Mouse (Mus musculus) neural tube, embryonic 15.5 days (tissue): ENCODE measurements at regions not wholly inside any gene's neighbourhood (a gene's known extent, or its start where the extent isn't known, plus 50 kb on each side); places are given as distances from the start of the nearest gene placed in this dataset.
"Not testable (repeated sequence)": the region's sequence is repeated elsewhere in the genome, so short reads cannot be mapped to it uniquely, and the experiment has no call there.

Experiments
- ATAC-seq: fragments of 200-750 bp; cut with Nextera tagmentation; 2 replicates; pipeline ENCODE4 v1.8.0; 2017; ENCODE audit warnings: mild to moderate bottlenecking, moderate TSS enrichment, moderate library complexity; ENCODE audit not compliant: low FRiP score
- H3K27ac ChIP-seq: fragments of 300-500 bp; sonication (generic); replicated peaks from 2 replicates; pipeline ENCODE4 v1.5.1; 2015; ENCODE audit warnings: mild to moderate bottlenecking, inconsistent platforms
- H3K27me3 ChIP-seq: fragments of 300-500 bp; sonication (generic); replicated peaks from 2 replicates; pipeline ENCODE4 v1.6.1; 2015; ENCODE audit warnings: inconsistent platforms
- H3K36me3 ChIP-seq: fragments of 300-500 bp; sonication (generic); 2 replicates; pipeline ENCODE4 v1.6.1; 2015; ENCODE audit warnings: inconsistent platforms
- H3K4me1 ChIP-seq: fragments of 300-500 bp; sonication (generic); 2 replicates; pipeline ENCODE4 v1.6.1; 2015; ENCODE audit warnings: inconsistent platforms
- H3K4me2 ChIP-seq: fragments of 300-500 bp; sonication (generic); 2 replicates; pipeline ENCODE4 v1.6.1; 2015; ENCODE audit warnings: inconsistent platforms, mild to moderate bottlenecking, moderate library complexity
- H3K4me3 ChIP-seq: fragments of 300-500 bp; sonication (generic); replicated peaks from 2 replicates; pipeline ENCODE4 v1.5.1; 2015; ENCODE audit warnings: mild to moderate bottlenecking, inconsistent platforms
- H3K9ac ChIP-seq: fragments of 300-500 bp; sonication (generic); replicated peaks from 2 replicates; pipeline ENCODE4 v1.6.1; 2015; ENCODE audit warnings: mild to moderate bottlenecking, inconsistent platforms
- H3K9me3 ChIP-seq: fragments of 300-500 bp; sonication (generic); replicated peaks from 2 replicates; pipeline ENCODE4 v1.6.1; 2016; ENCODE audit warnings: inconsistent platforms
- WGBS: fragments of 180-500 bp; shearing (Covaris S2); methylation state at CpG from one replicate; pipeline ENCODE4 v1.1.7; 2015; ENCODE audit warnings: mixed read lengths; 5-methylcytosine and 5-hydroxymethylcytosine counted together

DNA sequence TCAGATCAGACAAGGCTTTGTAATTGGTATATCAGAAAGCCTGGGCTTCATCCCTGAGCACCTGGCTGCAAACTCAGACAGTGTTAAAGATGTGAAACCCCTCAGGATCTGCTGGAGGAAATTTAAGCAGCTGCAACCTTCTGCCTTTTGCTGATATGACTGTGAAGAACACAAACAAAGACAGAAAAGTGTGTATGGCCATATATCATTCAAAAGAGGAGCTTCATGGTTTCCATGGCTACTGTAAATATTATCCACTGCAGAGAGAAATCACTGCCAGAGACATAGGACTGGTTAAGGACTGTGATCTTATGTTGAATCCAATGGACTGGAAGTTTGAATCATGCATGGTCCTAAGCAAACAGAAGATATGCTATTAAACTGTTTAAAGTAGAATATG lies 402.6 kb upstream of the Ercc4 start:
- no peak overlapping the region for H3K9ac ChIP-seq
- H3K27ac ChIP-seq, result no peak overlapping the region
- H3K27me3 ChIP-seq, result no peaks in the 10 kb centered on the region
- no peak overlapping the region for H3K4me2 ChIP-seq
- H3K4me1 ChIP-seq, result no peaks in the 10 kb centered on the region
- no peaks in the 10 kb centered on the region for H3K36me3 ChIP-seq
- H3K9me3 ChIP-seq, result no peaks in the 10 kb centered on the region
- no peak overlapping the region for H3K4me3 ChIP-seq
- no peak for ATAC-seq

DNA sequence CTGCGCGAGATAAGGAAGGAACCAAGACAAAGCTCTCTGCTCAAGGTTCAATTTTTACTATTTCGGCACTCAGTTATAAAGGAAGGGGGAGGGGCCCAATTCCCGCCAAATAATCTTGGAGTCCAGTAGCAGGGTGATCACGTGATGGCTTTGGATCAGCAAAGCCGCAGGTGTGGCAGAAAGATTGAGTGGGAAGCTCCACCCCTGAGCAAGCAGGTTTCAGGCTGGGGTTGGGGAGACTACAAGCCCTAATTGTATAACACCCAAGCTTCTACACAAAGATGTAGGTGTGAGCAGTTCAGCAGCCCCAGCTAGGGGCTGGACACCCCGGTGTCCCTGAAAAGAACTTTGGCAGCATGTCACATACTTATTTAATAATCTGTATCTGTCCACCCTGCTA lies 388.1 kb upstream of the Ercc4 start:
- not testable (repeated sequence) for H3K4me3 ChIP-seq, ATAC-seq, H3K27ac ChIP-seq, H3K4me2 ChIP-seq, H3K9ac ChIP-seq, H3K27me3 ChIP-seq, H3K36me3 ChIP-seq, H3K9me3 ChIP-seq, H3K4me1 ChIP-seq
- WGBS, result 82% methylated on average over 6 of the region's 7 CpGs

DNA sequence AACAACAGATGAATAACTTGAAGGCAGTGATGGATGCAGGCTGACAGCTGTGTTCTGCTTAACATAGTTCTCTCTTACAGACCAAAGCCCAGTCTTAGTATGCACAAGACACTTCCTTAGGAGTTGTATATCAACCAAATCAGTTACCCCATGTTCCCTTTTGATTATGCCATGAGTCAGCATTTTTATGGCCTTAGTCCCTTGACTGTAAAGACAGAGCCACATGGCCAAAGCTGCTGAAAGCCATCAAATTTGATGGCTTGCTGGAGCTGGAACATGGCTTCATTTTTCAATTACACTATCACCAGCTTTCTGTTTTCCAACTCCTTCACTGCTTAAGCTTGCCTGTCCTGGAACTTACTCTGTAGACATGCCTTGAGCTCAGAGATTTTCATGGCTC lies 383.4 kb upstream of the Ercc4 start:
- Histone ChIP-seq H3K27ac (no peak overlapping the region), H3K9ac (no peak overlapping the region), H3K4me3 (no peak overlapping the region), H3K4me2 (no peak overlapping the region), H3K36me3 (no peaks in the 10 kb centered on the region), H3K9me3 (no peaks in the 10 kb centered on the region), H3K27me3 (no peaks in the 10 kb centered on the region), H3K4me1 (no peaks in the 10 kb centered on the region)
- ATAC-seq, result no peak

DNA sequence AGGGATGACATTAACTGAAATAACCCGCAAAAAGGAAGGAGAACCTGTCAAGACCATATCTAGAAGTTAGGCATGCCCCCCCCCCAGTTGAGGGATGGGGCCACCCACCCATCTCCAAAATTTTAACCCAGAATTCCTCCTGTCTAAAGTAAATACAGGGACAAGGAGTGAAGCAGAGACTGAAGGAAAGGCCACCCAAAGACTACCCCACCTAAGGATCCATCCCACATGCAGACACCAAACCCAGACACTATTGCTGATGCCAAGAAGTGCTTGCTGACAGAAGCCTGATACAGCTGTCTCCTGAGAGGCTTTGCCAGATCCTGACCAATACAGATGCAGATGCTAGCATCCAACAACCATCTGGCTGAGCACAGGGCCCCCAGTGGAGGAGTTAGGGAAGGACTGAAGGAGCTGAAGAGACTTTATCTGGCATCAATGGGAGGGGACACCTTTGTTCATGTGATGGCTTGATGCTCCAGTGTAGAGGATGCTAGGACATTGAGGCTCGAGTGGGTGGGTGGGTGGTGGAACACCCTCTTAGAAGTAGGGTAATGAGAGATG lies 379.2 kb upstream of the Ercc4 start:
- H3K27me3 ChIP-seq, H3K4me2 ChIP-seq, H3K36me3 ChIP-seq, H3K4me1 ChIP-seq, ATAC-seq, H3K9ac ChIP-seq, H3K27ac ChIP-seq, H3K4me3 ChIP-seq, H3K9me3 ChIP-seq: not testable (repeated sequence)
- WGBS, result 86% methylated on average over 2 of the region's 2 CpGs

DNA sequence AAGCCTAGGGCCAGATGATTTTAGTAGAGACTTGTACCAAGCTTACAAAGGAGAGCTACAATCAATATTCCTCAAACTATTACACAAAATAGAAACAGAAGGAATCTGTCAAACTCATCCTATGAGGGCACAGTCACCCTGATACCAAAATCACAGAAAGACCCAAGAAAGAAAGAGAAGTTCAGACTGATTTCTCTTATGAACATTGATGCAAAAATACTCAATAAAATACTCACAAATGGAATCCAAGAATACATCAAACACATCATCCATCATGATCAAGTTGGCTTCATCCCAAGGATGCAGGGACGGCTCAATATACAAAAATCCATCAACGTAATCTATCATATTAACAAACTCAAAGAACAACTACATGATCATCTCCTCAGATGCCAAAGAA lies 377.9 kb upstream of the Ercc4 start:
- Histone ChIP-seq H3K27ac (no peak overlapping the region), H3K36me3 (no peaks in the 10 kb centered on the region), H3K9ac (no peak overlapping the region), H3K4me2 (no peak overlapping the region), H3K4me1 (no peaks in the 10 kb centered on the region), H3K4me3 (no peak overlapping the region), H3K27me3 (no peaks in the 10 kb centered on the region), H3K9me3 (no peaks in the 10 kb centered on the region)
- no peak for ATAC-seq
- WGBS, result 91% methylated on average over 2 of the region's 2 CpGs

DNA sequence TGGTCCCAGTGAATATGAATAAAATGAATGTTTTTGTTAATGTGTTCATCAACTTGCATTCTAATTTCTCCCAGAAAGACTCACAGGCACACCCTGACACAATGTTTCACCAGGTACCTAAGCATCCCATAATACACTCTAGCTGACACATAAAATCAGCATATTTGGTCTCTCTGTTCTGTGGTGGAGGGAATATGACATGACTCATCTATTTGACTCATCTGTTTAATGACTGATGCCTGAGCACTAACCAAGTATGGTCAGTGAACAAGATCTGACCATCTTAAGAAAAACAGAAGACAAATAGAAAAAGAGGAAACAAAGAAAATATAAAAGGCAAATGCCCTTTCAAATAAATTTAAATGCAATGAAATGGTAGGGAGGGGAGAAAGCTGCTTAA lies 367.0 kb upstream of the Ercc4 start:
- Histone ChIP-seq H3K4me3 (no peak overlapping the region), H3K27ac (no peak overlapping the region), H3K36me3 (no peaks in the 10 kb centered on the region), H3K9ac (no peak overlapping the region), H3K4me2 (no peak overlapping the region), H3K4me1 (no peaks in the 10 kb centered on the region), H3K27me3 (no peaks in the 10 kb centered on the region), H3K9me3 (no peaks in the 10 kb centered on the region)
- no peak for ATAC-seq

DNA sequence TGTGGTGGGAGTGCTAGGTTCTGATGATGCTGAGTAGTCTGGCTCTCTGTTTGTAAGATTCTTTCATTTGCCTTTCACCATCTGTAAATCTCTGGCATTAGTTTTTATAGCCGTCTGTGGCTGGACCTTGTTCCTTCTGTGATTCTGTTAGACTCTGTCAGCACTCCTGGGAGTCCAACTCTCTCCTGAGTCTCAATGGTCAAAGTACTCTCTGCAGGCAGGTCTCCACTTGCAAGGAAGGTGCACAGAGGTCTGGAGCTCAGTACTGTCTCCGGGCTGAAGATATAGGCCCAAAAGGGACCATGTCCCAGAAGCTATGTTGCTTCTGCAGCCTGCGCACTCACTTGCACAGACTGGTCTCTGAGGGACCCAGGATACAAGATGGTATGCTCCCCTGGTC lies 356.3 kb upstream of the Ercc4 start:
- H3K4me2 ChIP-seq, result no peak overlapping the region
- H3K36me3 ChIP-seq, result no peaks in the 10 kb centered on the region
- 91% methylated on average over 3 of the region's 3 CpGs for WGBS
- H3K27ac ChIP-seq, result no peak overlapping the region
- ATAC-seq, result no peak
- no peak overlapping the region for H3K9ac ChIP-seq
- H3K4me3 ChIP-seq, result no peak overlapping the region
- H3K9me3 ChIP-seq, result no peaks in the 10 kb centered on the region
- no peaks in the 10 kb centered on the region for H3K27me3 ChIP-seq
- H3K4me1 ChIP-seq, result no peaks in the 10 kb centered on the region

DNA sequence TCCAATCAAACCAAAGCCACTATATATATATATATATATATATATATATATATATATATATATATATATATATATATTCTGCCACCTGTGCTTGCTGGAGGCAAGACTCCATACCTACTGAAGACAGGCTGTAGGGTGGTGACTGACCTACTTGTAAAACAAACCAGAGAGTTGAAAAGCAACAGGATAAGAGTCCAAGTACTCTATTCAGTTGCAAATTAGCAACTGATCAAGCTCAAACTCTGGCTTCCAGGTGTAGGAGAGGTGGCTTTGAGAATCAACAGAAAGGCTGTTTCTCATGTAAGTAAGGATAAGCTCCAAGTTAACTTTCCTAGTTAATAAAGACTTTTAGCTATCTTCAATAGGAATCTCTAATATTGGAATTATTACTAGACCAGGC lies 355.1 kb upstream of the Ercc4 start:
- no peak for ATAC-seq
- no peaks in the 10 kb centered on the region for H3K9me3 ChIP-seq
- no peaks in the 10 kb centered on the region for H3K27me3 ChIP-seq
- H3K4me3 ChIP-seq, result no peak overlapping the region
- H3K4me2 ChIP-seq, result no peak overlapping the region
- H3K27ac ChIP-seq, result no peak overlapping the region
- no peak overlapping the region for H3K9ac ChIP-seq
- H3K4me1 ChIP-seq, result no peaks in the 10 kb centered on the region
- H3K36me3 ChIP-seq, result no peaks in the 10 kb centered on the region

DNA sequence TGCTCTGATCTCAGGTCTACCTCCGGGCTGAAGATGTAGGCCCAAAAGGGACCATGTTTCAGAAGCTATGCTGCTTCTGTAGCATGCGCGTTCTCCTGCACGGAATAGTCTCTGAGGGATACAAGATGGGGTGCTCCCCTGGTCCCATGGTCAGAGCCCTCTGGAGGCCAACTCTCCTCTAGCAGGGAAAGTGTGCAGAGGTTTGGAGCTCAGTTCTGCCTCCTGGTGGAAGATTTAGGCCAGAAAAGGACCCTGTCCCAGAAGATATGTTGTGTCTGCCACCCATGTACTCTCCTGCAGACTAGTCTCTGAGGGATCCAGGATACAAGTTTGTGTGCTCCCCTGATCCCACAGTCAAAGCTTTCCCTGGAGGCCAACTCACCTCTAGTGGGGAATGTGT lies 350.9 kb upstream of the Ercc4 start:
- 90% methylated on average over 4 of the region's 4 CpGs for WGBS
- Histone ChIP-seq H3K27ac (no peak overlapping the region), H3K9ac (no peak overlapping the region), H3K36me3 (no peaks in the 10 kb centered on the region), H3K4me2 (no peak overlapping the region), H3K4me1 (no peaks in the 10 kb centered on the region), H3K27me3 (no peaks in the 10 kb centered on the region), H3K9me3 (no peaks in the 10 kb centered on the region), H3K4me3 (no peak overlapping the region)
- ATAC-seq, result no peak

DNA sequence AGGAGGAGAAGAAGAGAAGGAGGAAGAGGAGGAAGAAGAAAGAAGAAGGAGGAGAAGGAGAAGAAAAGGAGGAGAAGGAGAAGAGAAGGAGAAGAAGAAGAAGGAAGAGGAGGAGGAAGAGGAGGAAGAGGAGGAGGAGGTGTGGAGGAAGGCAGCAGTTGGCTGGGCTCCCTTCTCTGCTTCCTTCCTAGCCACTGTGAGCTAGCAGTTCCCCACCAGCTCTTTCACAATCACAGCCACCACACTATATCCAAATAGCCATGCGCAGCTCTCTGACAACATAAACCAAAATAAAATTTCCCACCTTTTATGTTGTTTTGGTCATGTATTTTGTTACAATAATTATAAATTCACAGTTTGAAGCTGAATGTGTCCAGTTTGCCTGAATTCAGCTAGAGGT lies 345.3 kb upstream of the Ercc4 start:
- no peaks in the 10 kb centered on the region for H3K27me3 ChIP-seq
- H3K9me3 ChIP-seq, result no peaks in the 10 kb centered on the region
- H3K36me3 ChIP-seq, result no peaks in the 10 kb centered on the region
- H3K4me2 ChIP-seq, result no peak overlapping the region
- ATAC-seq, result no peak
- H3K4me1 ChIP-seq, result no peaks in the 10 kb centered on the region
- WGBS, result 100% methylated on average over 1 of the region's 1 CpGs
- no peak overlapping the region for H3K27ac ChIP-seq
- no peak overlapping the region for H3K4me3 ChIP-seq
- no peak overlapping the region for H3K9ac ChIP-seq

DNA sequence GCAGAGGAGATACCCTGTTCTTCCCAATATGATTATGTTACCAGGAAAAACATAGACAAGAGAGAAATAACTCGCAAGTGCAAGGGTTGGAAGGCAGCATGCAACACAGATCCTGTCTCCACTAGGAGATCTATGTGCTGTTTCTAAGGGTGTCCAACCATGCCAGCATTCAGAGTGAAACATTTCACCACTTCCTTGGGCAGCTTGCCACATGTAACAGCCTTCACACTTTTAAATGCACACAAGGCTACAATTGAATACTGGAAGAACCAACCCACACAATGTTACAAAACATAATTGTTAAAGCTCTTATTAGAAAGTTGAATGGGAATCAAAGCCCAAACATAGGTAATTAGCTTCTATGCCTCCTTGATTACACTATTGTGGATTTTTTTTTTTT lies 344.9 kb upstream of the Ercc4 start:
- H3K9me3 ChIP-seq, result no peaks in the 10 kb centered on the region
- H3K27me3 ChIP-seq, result no peaks in the 10 kb centered on the region
- 87% methylated on average over 1 of the region's 1 CpGs for WGBS
- no peak overlapping the region for H3K4me2 ChIP-seq
- ATAC-seq, result no peak
- H3K36me3 ChIP-seq, result no peaks in the 10 kb centered on the region
- H3K4me3 ChIP-seq, result no peak overlapping the region
- H3K4me1 ChIP-seq, result no peaks in the 10 kb centered on the region
- H3K9ac ChIP-seq, result no peak overlapping the region
- H3K27ac ChIP-seq, result no peak overlapping the region

DNA sequence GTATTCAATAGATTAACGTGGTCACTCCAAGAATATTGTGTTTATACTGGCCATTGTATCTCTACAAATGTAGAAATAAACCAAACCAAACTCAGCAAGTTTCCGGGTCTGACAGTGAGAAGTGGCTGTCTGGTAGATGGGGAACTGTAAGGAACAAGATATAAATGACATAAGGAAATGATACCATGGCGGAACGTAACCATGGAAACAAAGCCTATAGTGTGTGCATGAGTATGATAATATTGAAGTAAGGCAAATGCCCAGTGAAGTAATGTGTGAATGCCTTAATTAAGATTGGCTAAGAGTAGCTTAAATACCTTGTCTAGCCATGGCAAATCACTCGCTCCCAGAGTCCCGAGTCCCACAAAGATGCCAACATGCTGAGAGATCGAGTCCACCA lies 342.6 kb upstream of the Ercc4 start:
- H3K36me3 ChIP-seq, result no peaks in the 10 kb centered on the region
- no peak overlapping the region for H3K4me3 ChIP-seq
- no peak overlapping the region for H3K9ac ChIP-seq
- no peaks in the 10 kb centered on the region for H3K4me1 ChIP-seq
- no peaks in the 10 kb centered on the region for H3K27me3 ChIP-seq
- ATAC-seq, result no peak
- WGBS, result 93% methylated on average over 7 of the region's 7 CpGs
- no peak overlapping the region for H3K27ac ChIP-seq
- no peak overlapping the region for H3K4me2 ChIP-seq
- no peaks in the 10 kb centered on the region for H3K9me3 ChIP-seq

DNA sequence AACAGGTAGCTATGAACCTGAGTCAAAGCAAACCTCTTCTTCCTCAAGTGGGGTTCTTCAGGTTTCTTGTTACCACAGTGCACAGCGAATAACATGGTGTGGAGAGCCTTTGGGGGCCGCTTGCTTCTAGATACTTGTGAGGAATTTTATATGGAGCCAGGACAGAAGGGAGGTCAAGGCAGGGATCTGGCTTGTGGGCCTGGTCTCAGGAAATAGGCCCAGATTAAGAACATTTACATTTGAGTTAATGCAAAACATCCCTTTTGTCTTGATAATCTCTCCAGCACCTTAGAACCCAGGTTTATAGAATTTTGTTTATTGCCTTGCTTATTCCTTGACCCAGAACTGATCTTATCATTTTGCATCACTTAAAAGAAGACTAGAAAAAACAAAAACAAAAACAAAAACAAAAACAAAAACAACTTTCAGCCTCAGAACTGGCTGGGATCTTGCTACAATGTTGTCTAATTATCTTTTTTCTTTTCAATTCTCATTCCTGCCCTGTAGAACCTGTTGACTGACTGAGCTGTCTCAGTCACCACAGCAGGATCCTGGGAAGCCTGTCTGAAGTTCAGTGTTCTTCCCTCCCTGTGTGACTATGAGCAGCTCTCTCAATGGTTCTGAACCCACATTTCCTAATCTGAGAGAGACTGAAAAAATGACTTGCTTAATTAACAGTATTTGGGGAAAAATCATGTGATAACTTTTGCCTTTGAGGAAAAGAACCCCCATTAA lies 341.2 kb upstream of the Ercc4 start:
- no peak overlapping the region for H3K9ac ChIP-seq
- H3K27ac ChIP-seq, result no peak overlapping the region
- no peaks in the 10 kb centered on the region for H3K4me1 ChIP-seq
- WGBS, result 87% methylated on average over 2 of the region's 2 CpGs
- H3K27me3 ChIP-seq, result no peaks in the 10 kb centered on the region
- H3K36me3 ChIP-seq, result no peaks in the 10 kb centered on the region
- H3K4me2 ChIP-seq, result no peak overlapping the region
- H3K4me3 ChIP-seq, result no peak overlapping the region
- no peak for ATAC-seq
- no peaks in the 10 kb centered on the region for H3K9me3 ChIP-seq
